Mouse (Mus musculus): ENCODE measurements around the gene Hapln3.

The Hapln3 gene

GRCm38 (mm10) chr7:79079212-79079611, 51.6 kb downstream of the Hapln3 start:
- DNase-seq (ENCODE audit: low read depth, low spot score) = no peak

DNA sequence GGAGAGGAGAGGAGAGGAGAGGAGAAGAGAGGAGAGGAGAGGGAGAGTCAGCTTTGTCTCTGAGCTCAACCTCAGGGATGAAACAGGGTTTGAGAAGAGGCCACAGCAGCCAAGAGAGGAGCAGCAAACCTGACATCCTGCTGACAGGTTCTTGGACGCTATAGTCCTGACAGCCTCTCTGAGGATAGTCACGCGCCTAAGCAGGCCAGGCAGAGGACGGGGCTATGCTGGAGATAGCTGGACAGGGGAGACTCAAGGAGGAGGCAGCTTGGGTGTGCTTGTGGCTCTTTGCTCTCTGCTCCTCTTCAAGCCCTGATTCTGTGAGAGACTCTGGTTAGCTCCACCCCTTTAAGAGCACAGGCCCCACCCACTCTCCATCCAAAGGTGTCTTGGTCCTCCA, 62.6 kb downstream of the Hapln3 start:
- DNase-seq (ENCODE audit: low read depth, low spot score) = no peak

DNA sequence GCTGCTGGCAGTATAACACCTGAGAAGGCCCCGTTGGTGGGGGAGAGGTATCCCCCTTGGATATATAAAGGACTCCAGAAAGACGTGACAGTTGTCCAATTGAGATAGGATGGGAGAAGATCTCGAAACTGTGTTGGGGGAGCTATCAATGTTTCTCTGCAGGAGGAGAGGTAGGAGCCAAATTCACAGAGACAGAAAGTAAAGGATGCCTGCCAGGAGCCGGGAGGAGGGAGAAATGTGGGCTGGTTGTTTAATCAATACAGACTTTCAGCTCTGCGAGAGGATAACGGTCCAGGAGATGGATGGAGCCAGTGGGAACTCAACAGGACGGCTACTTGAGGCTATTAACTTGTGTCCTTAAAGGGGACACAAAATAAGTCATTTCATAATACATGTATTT, 63.4 kb downstream of the Hapln3 start:
- no peak for DNase-seq (ENCODE audit: low read depth, low spot score)

Measured in ES-CJ7 (cell line).